Mouse (Mus musculus): ENCODE results near the gene Prkci. TPM values are rescaled to one million over a fixed set of nuclear protein-coding genes. Genes with fewer than 3 reads are reported as not detected.

Gene Prkci
- polyA plus RNA-seq, 1 experiment from 2014 or later, result 23.6 TPM

GRCm38 (mm10) chr3:31022895-31023436 lies 27.4 kb downstream of the Prkci start:
- Histone ChIP-seq H3K9ac (replicated peaks) (no peak overlapping the region; the same call in 1 of the 2 replicates), H3K4me1 (replicated peaks) (no peaks in the 10 kb centered on the region), H3K36me3 (0 out of 2 replicates have a peak, but pooled peaks cover 4% of the 10 kb centered on the region), H3K4me3 (replicated peaks) (no peak overlapping the region), H3K27ac (no peak overlapping the region), H3K27me3 (no peaks in the 10 kb centered on the region), H3K4me2 (replicated peaks) (no peak overlapping the region), H3K9me3 (no peaks in the 10 kb centered on the region)
- no peak for ATAC-seq
- WGBS, result 44% methylated on average over 7 of the region's 7 CpGs

GRCm38 (mm10) chr3:31027718-31028117 lies 32.2 kb downstream of the Prkci start:
- Histone ChIP-seq H3K4me2 (replicated peaks) (no peak overlapping the region), H3K4me3 (replicated peaks) (no peak overlapping the region), H3K4me1 (replicated peaks) (no peaks in the 10 kb centered on the region), H3K36me3 (no peaks in the 10 kb centered on the region), H3K27me3 (no peaks in the 10 kb centered on the region), H3K27ac (no peak overlapping the region), H3K9me3 (no peaks in the 10 kb centered on the region), H3K9ac (replicated peaks) (no peak overlapping the region)
- no peak for ATAC-seq
- 96% methylated on average over 8 of the region's 8 CpGs for WGBS

GRCm38 (mm10) chr3:31031621-31032020 lies 36.1 kb downstream of the Prkci start:
- Histone ChIP-seq H3K27me3 (no peaks in the 10 kb centered on the region), H3K4me1 (replicated peaks) (no peaks in the 10 kb centered on the region), H3K4me2 (replicated peaks) (no peak overlapping the region), H3K9me3 (no peaks in the 10 kb centered on the region), H3K27ac (no peak overlapping the region), H3K4me3 (replicated peaks) (no peak overlapping the region), H3K9ac (replicated peaks) (no peak overlapping the region), H3K36me3 (0 out of 2 replicates have a peak, but pooled peaks cover 2% of the 10 kb centered on the region)
- WGBS, result 92% methylated on average over 9 of the region's 9 CpGs
- no peak for ATAC-seq

GRCm38 (mm10) chr3:31033644-31034043 lies 38.1 kb downstream of the Prkci start:
- Histone ChIP-seq H3K36me3 (peaks cover 7% of the 10 kb centered on the region; the same call in 1 of the 2 replicates), H3K27me3 (no peaks in the 10 kb centered on the region), H3K9ac (replicated peaks) (no peak overlapping the region), H3K9me3 (no peaks in the 10 kb centered on the region), H3K27ac (no peak overlapping the region), H3K4me1 (replicated peaks) (no peaks in the 10 kb centered on the region), H3K4me2 (replicated peaks) (no peak overlapping the region), H3K4me3 (replicated peaks) (no peak overlapping the region)
- no peak for ATAC-seq
- 84% methylated on average over 3 of the region's 3 CpGs for WGBS

DNA sequence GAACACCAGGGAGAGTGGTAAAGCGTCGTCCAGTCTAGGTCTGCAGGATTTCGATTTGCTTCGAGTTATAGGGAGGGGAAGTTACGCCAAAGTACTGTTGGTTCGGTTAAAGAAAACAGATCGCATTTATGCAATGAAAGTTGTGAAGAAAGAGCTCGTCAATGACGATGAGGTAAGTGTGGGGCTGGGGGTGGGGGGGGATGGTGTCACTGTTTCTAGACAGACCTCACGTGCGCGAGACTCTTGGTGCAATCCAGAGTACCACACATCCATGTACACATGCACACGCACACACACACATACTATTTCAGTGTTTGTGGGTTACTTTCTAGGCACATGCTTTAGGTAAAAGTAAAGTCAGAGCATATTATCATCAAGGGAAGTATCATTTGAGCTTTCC lies 42.3 kb downstream of the Prkci start:
- H3K4me3 ChIP-seq (replicated peaks), result no peak overlapping the region
- no peaks in the 10 kb centered on the region for H3K4me1 ChIP-seq (replicated peaks)
- H3K9ac ChIP-seq (replicated peaks), result no peak overlapping the region
- no peaks in the 10 kb centered on the region for H3K27me3 ChIP-seq
- H3K27ac ChIP-seq, result no peak overlapping the region
- WGBS, result 95% methylated on average over 13 of the region's 13 CpGs
- peaks cover 29% of the 10 kb centered on the region for H3K36me3 ChIP-seq
- ATAC-seq, result no peak
- no peak overlapping the region for H3K4me2 ChIP-seq (replicated peaks)
- no peaks in the 10 kb centered on the region for H3K9me3 ChIP-seq

- no peak for ATAC-seq
- Histone ChIP-seq H3K9ac (replicated peaks) (no peak overlapping the region), H3K4me3 (replicated peaks) (no peak overlapping the region), H3K4me1 (replicated peaks) (no peaks in the 10 kb centered on the region), H3K27me3 (no peaks in the 10 kb centered on the region), H3K36me3 (peaks cover 29% of the 10 kb centered on the region), H3K27ac (no peak overlapping the region), H3K4me2 (replicated peaks) (no peak overlapping the region), H3K9me3 (no peaks in the 10 kb centered on the region)
- 95% methylated on average over 10 of the region's 10 CpGs for WGBS
Measured at GRCm38 (mm10) chr3:31038689-31039088, 43.1 kb downstream of the Prkci start.

GRCm38 (mm10) chr3:31042992-31043391 lies 47.4 kb downstream of the Prkci start:
- no peak overlapping the region for H3K4me2 ChIP-seq (replicated peaks)
- no peaks in the 10 kb centered on the region for H3K4me1 ChIP-seq (replicated peaks)
- ATAC-seq, result no peak
- no peak overlapping the region for H3K9ac ChIP-seq (replicated peaks)
- peaks cover 29% of the 10 kb centered on the region for H3K36me3 ChIP-seq
- WGBS, result 75% methylated on average over 2 of the region's 2 CpGs
- no peak overlapping the region for H3K27ac ChIP-seq
- no peaks in the 10 kb centered on the region for H3K27me3 ChIP-seq
- H3K4me3 ChIP-seq (replicated peaks), result no peak overlapping the region
- H3K9me3 ChIP-seq, result no peaks in the 10 kb centered on the region

GRCm38 (mm10) chr3:31047263-31047662 lies 51.7 kb downstream of the Prkci start:
- Histone ChIP-seq H3K9ac (replicated peaks) (no peak overlapping the region), H3K27me3 (no peaks in the 10 kb centered on the region), H3K36me3 (peaks cover 26% of the 10 kb centered on the region), H3K27ac (no peak overlapping the region), H3K4me3 (replicated peaks) (no peak overlapping the region), H3K4me1 (replicated peaks) (0 out of 2 replicates have a peak, but pooled peaks cover 3% of the 10 kb centered on the region), H3K9me3 (no peaks in the 10 kb centered on the region), H3K4me2 (replicated peaks) (no peak overlapping the region)
- 71% methylated on average over 3 of the region's 3 CpGs for WGBS
- no peak for ATAC-seq

GRCm38 (mm10) chr3:31049087-31049486 lies 53.5 kb downstream of the Prkci start:
- Histone ChIP-seq H3K4me3 (replicated peaks) (no peak overlapping the region), H3K4me1 (replicated peaks) (0 out of 2 replicates have a peak, but pooled peaks cover 3% of the 10 kb centered on the region), H3K4me2 (replicated peaks) (no peak overlapping the region), H3K9me3 (no peaks in the 10 kb centered on the region), H3K36me3 (peaks cover 17% of the 10 kb centered on the region), H3K27me3 (no peaks in the 10 kb centered on the region), H3K27ac (no peak overlapping the region), H3K9ac (replicated peaks) (no peak overlapping the region)
- no peak for ATAC-seq
- 90% methylated on average over 5 of the region's 5 CpGs for WGBS

DNA sequence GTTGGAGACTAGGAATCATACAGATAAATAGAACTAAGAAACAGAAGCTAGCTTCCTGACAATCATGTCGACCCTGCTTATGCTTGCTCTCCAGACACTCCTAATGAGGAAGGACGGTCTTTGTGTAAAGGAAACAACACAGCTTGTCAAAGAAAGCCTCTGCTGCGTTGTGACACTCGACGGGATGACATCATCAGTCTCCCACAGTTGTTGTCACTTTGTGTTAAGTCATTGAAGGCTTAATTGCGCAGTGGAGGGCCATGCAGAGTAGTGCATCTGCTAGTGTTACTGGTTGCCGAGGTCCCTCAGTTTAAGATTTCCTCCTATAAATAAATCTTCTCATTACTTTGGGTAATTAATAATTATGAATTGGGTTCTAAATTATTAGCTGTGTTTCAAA lies 54.8 kb downstream of the Prkci start:
- 54% methylated on average over 7 of the region's 7 CpGs for WGBS
- no peaks in the 10 kb centered on the region for H3K9me3 ChIP-seq
- H3K36me3 ChIP-seq, result peaks cover 17% of the 10 kb centered on the region
- ATAC-seq, result peak; percentile 81
- no peaks in the 10 kb centered on the region for H3K27me3 ChIP-seq
- H3K4me1 ChIP-seq (replicated peaks), result 0 out of 2 replicates have a peak, but pooled peaks cover 3% of the 10 kb centered on the region
- no peak overlapping the region for H3K9ac ChIP-seq (replicated peaks)
- H3K27ac ChIP-seq, result peak overlapping the region; percentile 25; the same call in 1 of the 2 replicates
- no peak overlapping the region for H3K4me2 ChIP-seq (replicated peaks)
- no peak overlapping the region for H3K4me3 ChIP-seq (replicated peaks)

DNA sequence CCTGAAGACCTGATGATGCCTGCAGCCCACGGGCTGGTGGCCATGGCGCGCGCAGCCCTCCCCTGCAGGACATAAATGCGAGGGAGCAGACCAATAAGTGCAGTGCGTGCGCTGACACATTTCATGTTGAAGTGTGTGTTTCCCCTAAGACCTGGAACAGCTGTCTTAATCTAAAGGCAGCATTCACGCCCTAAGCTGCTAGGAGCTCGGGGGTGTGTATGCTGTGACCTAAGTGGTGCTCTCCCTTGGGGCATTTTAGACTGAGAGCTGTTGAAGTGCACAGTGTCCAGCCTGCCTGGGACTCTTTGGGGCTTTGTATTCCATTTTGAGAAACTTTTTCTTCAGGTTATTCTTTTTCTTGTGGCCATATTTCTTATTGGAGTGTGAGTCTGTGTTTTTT lies 56.2 kb downstream of the Prkci start:
- Histone ChIP-seq H3K27ac (no peak overlapping the region), H3K36me3 (peaks cover 17% of the 10 kb centered on the region), H3K4me2 (replicated peaks) (no peak overlapping the region), H3K9ac (replicated peaks) (no peak overlapping the region), H3K4me3 (replicated peaks) (no peak overlapping the region), H3K27me3 (no peaks in the 10 kb centered on the region), H3K9me3 (no peaks in the 10 kb centered on the region), H3K4me1 (replicated peaks) (0 out of 2 replicates have a peak, but pooled peaks cover 3% of the 10 kb centered on the region)
- no peak for ATAC-seq
- WGBS, result 80% methylated on average over 9 of the region's 9 CpGs

DNA sequence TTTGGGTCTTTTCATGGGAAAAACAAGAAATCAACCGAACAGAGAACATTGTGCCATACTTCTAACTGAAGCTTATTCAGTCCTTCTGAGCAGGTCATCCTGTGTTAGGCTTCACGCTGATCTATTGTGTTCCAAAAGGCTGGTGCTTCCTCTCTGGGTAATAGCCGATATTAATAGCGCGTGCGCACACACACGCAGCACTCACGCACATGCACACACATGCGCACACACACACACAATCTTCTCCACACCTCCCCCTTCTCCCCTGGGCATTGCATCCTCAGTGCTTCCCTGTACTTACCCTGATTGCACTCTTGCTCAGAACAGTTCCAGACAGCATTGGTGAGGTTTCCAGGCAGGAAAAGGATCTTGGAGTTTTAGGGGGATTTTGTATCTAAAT lies 57.6 kb downstream of the Prkci start:
- Histone ChIP-seq H3K9ac (replicated peaks) (no peak overlapping the region), H3K4me3 (replicated peaks) (no peak overlapping the region), H3K4me1 (replicated peaks) (0 out of 2 replicates have a peak, but pooled peaks cover 3% of the 10 kb centered on the region), H3K36me3 (peaks cover 15% of the 10 kb centered on the region), H3K27me3 (no peaks in the 10 kb centered on the region), H3K9me3 (no peaks in the 10 kb centered on the region), H3K4me2 (replicated peaks) (no peak overlapping the region), H3K27ac (no peak overlapping the region)
- no peak for ATAC-seq
- 90% methylated on average over 9 of the region's 9 CpGs for WGBS

- no peak for ATAC-seq
- Histone ChIP-seq H3K4me3 (replicated peaks) (no peak overlapping the region), H3K4me1 (replicated peaks) (0 out of 2 replicates have a peak, but pooled peaks cover 3% of the 10 kb centered on the region), H3K9me3 (no peaks in the 10 kb centered on the region), H3K36me3 (peaks cover 9% of the 10 kb centered on the region), H3K27me3 (no peaks in the 10 kb centered on the region), H3K4me2 (replicated peaks) (no peak overlapping the region), H3K27ac (no peak overlapping the region), H3K9ac (replicated peaks) (no peak overlapping the region)
- WGBS, result 95% methylated on average over 8 of the region's 8 CpGs
Measured at GRCm38 (mm10) chr3:31054888-31055287, 59.3 kb downstream of the Prkci start.

Measured in midbrain, embryonic 13.5 days (tissue).